ENCODE assay signal across 20 mouse cellular contexts in the genomic region with DNA sequence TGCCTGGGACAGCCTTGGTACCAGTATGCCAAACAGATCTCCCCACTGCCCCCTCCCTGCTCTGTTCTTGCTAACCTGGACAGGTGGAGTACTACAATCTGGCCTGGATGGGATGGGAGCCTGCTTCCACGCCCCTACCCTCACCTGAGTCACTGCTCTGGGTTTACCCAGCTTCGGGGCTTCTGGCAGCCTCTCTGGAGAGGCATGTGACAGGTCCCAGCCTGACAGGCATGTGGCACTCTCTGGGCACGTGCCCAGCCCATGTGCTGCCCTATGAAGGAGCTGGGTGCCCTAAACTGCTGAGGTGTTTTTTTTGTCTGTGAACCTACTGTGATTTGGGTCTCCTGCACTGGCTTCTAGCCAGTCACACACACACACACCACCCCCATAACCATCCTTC. TPM values are rescaled to one million over a fixed set of nuclear protein-coding genes. Genes with fewer than 3 reads are reported as not detected.
DNase-seq lines count a peak whose midpoint lies in the region; ATAC-seq and TF ChIP-seq lines count a peak whose summit lies in the region.
"Had no signal": no experiment of that assay in that cellular context is flagged by ENCODE, and none has a peak within 500 bp of the region (broad histone marks: within the 10 kb centered on the region; RNA-seq: fewer than 3 reads in every experiment).

No protein-coding gene starts in this region.

- peak; percentile 66; the same call in 1 of the 2 replicates for ATAC-seq in heart, postnatal 0 days (ENCODE audit: insufficient read depth, low read depth)
- ATAC-seq in stomach, postnatal 0 days (ENCODE audit: low FRiP score, low TSS enrichment) = peak; percentile 60
- ATAC-seq: forebrain, postnatal 0 days; hindbrain, embryonic 16.5 days; intestine, embryonic 16.5 days had no signal

- H3K4me3 ChIP-seq in heart, postnatal 0 days (ENCODE audit: low read depth, low read length) = no peak overlapping the region
- H3K4me3 ChIP-seq in stomach, postnatal 0 days (ENCODE audit: low read depth, low read length) = no peak overlapping the region
- H3K4me3 ChIP-seq: heart, embryonic 13.5 days; layer of hippocampus, adult 2 months; megakaryocyte, embryonic 14.5 days had no signal

- TF ChIP-seq CTCF in heart, postnatal 0 days (IDR thresholded peaks at IDR 0.05; ENCODE audit: low read depth) = no peak
- no peak for TF ChIP-seq CTCF in stomach, postnatal 0 days (IDR thresholded peaks at IDR 0.05; ENCODE audit: low read depth)

- no peaks in the 10 kb centered on the region for H3K36me3 ChIP-seq in heart, postnatal 0 days (replicated peaks; ENCODE audit: control insufficient read depth, insufficient read depth, low read length)
- H3K36me3 ChIP-seq in stomach, postnatal 0 days (ENCODE audit: control insufficient read depth, insufficient read depth, low read length) = no peaks in the 10 kb centered on the region
- H3K36me3 ChIP-seq: heart, embryonic 13.5 days had no signal

- 43% methylated on average over 3 of the region's 3 CpGs for WGBS in heart, postnatal 0 days
- WGBS in stomach, postnatal 0 days = 46% methylated on average over 3 of the region's 3 CpGs

- no peak for DNase-seq in heart, postnatal 0 days (ENCODE audit: low spot score)
- DNase-seq in heart, adult 8-10 months (ENCODE audit: low spot score) = no peak
- DNase-seq in urinary bladder, adult 18-20 months (ENCODE audit: low spot score in 2 of 2) = peak; percentile 55 to 76
- no peak for DNase-seq in urinary bladder, postnatal 10 days (ENCODE audit: low spot score)
- DNase-seq in kidney, adult 9 months = peak; percentile 64
- no peak for DNase-seq in stomach, postnatal 0 days (ENCODE audit: low spot score)
- DNase-seq in right cerebral cortex, postnatal 4 days = no peak
- DNase-seq: adrenal gland, adult 8-10 months; cerebellum, adult 9-11 months; forebrain, postnatal 0 days; lung, postnatal 14 days; right cerebral cortex, adult 18-20 months; thymus, postnatal 25 days had no signal

- H3K9ac ChIP-seq in heart, postnatal 0 days (replicated peaks; ENCODE audit: low read depth, low read length) = no peak overlapping the region
- no peak overlapping the region for H3K9ac ChIP-seq in stomach, postnatal 0 days (ENCODE audit: low read length)
- H3K9ac ChIP-seq: forebrain, postnatal 0 days; heart, embryonic 13.5 days had no signal

- no peak overlapping the region for H3K4me2 ChIP-seq in heart, postnatal 0 days (ENCODE audit: low read depth, low read length)
- H3K4me2 ChIP-seq in stomach, postnatal 0 days (replicated peaks; ENCODE audit: low read depth) = no peak overlapping the region
- H3K4me2 ChIP-seq: heart, embryonic 13.5 days had no signal

- H3K4me1 ChIP-seq in heart, postnatal 0 days (ENCODE audit: control insufficient read depth, insufficient read depth) = no peaks in the 10 kb centered on the region
- no peaks in the 10 kb centered on the region; the same call in 1 of the 2 replicates for H3K4me1 ChIP-seq in stomach, postnatal 0 days (replicated peaks; ENCODE audit: control insufficient read depth, insufficient read depth)

- H3K27ac ChIP-seq in heart, postnatal 0 days (ENCODE audit: low read depth) = no peak overlapping the region
- no peak overlapping the region for H3K27ac ChIP-seq in stomach, postnatal 0 days (replicated peaks)
- H3K27ac ChIP-seq: heart, embryonic 13.5 days; layer of hippocampus, adult 2 months had no signal

- TF ChIP-seq EP300 in heart, postnatal 0 days (IDR thresholded peaks at IDR 0.05; ENCODE audit: low read depth) = 0 out of 2 replicates have a peak, but pooled peaks have one; percentile 39
- TF ChIP-seq EP300 in stomach, postnatal 0 days (optimal IDR thresholded peaks at IDR 0.05) = no peak

- H3K9me3 ChIP-seq in heart, postnatal 0 days (replicated peaks; ENCODE audit: control insufficient read depth, low read length) = no peaks in the 10 kb centered on the region
- H3K9me3 ChIP-seq in stomach, postnatal 0 days (ENCODE audit: control insufficient read depth, low read length) = no peaks in the 10 kb centered on the region
- H3K9me3 ChIP-seq: heart, embryonic 13.5 days had no signal

- H3K27me3 ChIP-seq in heart, postnatal 0 days (ENCODE audit: control insufficient read depth, insufficient read depth, low read length) = 0 out of 2 replicates have a peak, but pooled peaks cover 4% of the 10 kb centered on the region
- no peaks in the 10 kb centered on the region for H3K27me3 ChIP-seq in stomach, postnatal 0 days (ENCODE audit: control insufficient read depth, insufficient read depth, low read length)
- H3K27me3 ChIP-seq: heart, embryonic 13.5 days had no signal

RNA-seq across cellular contexts. Expression of gene Ngfr, which starts 26.8 kb away (rescaled TPM):
- total RNA-seq in heart, postnatal 0 days (2014; rRNA removed; ENCODE audit: low replicate concordance) = 1.1 and 2.0 TPM in 2 replicates
- polyA plus RNA-seq in heart, postnatal 0 days (2015; fragmentation: Nextera tagmentation; extraction: Ambion mirVana) = 1.5 and 1.7 TPM in 2 replicates
- total RNA-seq in heart, adult 8-10 months (2022) = under 1 TPM; 0.29 to 0.52 (median 0.47) TPM
- 3.9 and 4.8 TPM in 2 replicates for polyA plus RNA-seq in stomach, postnatal 0 days (2015; fragmentation: Nextera tagmentation; extraction: Ambion mirVana)
- total RNA-seq: hematopoietic stem cell, adult 5-6 weeks had no signal

RNA-seq across cellular contexts. Expression of gene Nxph3, which starts 46.4 kb away (rescaled TPM):
- not detected in 2 replicates for total RNA-seq in heart, postnatal 0 days (2014; rRNA removed; ENCODE audit: low replicate concordance)
- polyA plus RNA-seq in heart, postnatal 0 days (2015; fragmentation: Nextera tagmentation; extraction: Ambion mirVana) = 0.08 and 0.14 TPM in 2 replicates
- total RNA-seq in heart, adult 8-10 months (2022) = under 1 TPM; 0.41 to 0.76 (median 0.50) TPM
- polyA plus RNA-seq in stomach, postnatal 0 days (2015; fragmentation: Nextera tagmentation; extraction: Ambion mirVana) = 0.44 and 0.76 TPM in 2 replicates
- total RNA-seq: hematopoietic stem cell, adult 5-6 weeks; liver, adult 2 months had no signal

Comparison
In these comparisons a context has a peak if more than half of its experiments do, and no peak if none do; other contexts are left out.
1. DNase-seq: peak in urinary bladder, adult 18-20 months (2 of 2) and kidney, adult 9 months (single experiment); none in heart, postnatal 0 days (single experiment), heart, adult 8-10 months (single experiment), urinary bladder, postnatal 10 days (single experiment), stomach, postnatal 0 days (single experiment) and right cerebral cortex, postnatal 4 days (single experiment).